Mouse (Mus musculus) cerebellum, adult 2 months (tissue): ENCODE data around the gene Serping1.

ENCODE experiments used
- CTCF ChIP-seq: fragments of 200-500 bp; IDR thresholded peaks from 2 replicates; pipeline ENCODE4 v1.5.1; 2011; ENCODE audit warnings: low read depth, mild to moderate bottlenecking, control low read depth, low read length, moderate library complexity, borderline replicate concordance; ENCODE audit not compliant: insufficient read depth
- POLR2A ChIP-seq: fragments of 200-500 bp; IDR thresholded peaks from 2 replicates; pipeline ENCODE4 v1.6.1; 2011; ENCODE audit warnings: low read length, control low read depth, borderline replicate concordance; ENCODE audit not compliant: insufficient read depth

DNA sequence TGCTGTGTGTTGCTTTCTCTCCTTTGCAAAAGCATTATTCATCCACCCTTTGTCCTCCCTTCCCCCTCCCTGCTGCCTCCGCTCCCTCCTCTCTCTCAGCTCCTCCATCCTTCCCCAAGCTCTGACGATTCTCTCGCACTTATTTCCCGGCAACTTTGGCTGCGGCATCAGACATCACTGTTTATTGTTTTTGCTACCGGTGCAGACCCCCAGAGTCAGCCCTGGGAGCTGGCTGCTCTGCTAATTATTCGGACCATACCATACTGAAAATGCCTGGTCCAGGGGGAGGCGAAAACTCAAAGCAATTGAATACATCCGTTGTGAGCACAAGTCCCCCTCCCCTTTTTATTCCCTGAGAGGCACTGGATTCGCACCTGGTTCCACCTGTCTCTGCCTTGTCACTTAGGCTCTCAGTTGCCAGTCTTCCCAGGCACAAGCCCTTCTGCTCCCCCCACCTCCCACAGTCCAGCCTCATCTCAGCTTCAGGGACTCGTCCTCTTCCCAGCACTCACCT, 40.8 kb downstream of the Serping1 start:
- TF ChIP-seq CTCF (no peak), POLR2A (no peak)
